Mouse (Mus musculus) heart, adult 2 months (tissue): Measurements from ENCODE around the gene Gm20388. TPM values are rescaled to one million over a fixed set of nuclear protein-coding genes. Genes with fewer than 3 reads are reported as not detected.

Source experiments
- DNase-seq, 2 experiments: peaks; one replicate each; pipeline ENCODE4 v3.0.0; 2021
- H3K27ac ChIP-seq: fragments of 200-600 bp; 2 replicates; pipeline ENCODE4 v1.8.1; 2022
- H3K27me3 ChIP-seq: fragments of 200-500 bp; 2 replicates; pipeline ENCODE4 v1.6.1; 2012; ENCODE audit warnings: mild to moderate bottlenecking, low read length, inconsistent platforms, mixed read lengths; ENCODE audit not compliant: control insufficient read depth, insufficient read depth
- H3K36me3 ChIP-seq: fragments of 200-500 bp; 2 replicates; pipeline ENCODE4 v1.6.1; 2012; ENCODE audit warnings: low read length, inconsistent platforms; ENCODE audit not compliant: control insufficient read depth, insufficient read depth
- H3K4me1 ChIP-seq: fragments of 200-500 bp; 2 replicates; pipeline ENCODE4 v1.6.1; 2011; ENCODE audit warnings: low read length; ENCODE audit not compliant: control insufficient read depth, insufficient read depth
- H3K4me3 ChIP-seq: fragments of 200-600 bp; 2 replicates; pipeline ENCODE4 v1.8.1; 2022
- H3K79me2 ChIP-seq: fragments of 200-500 bp; replicated peaks from 2 replicates; pipeline ENCODE4 v1.6.1; 2012; ENCODE audit warnings: mild to moderate bottlenecking, inconsistent platforms, low read length, moderate library complexity, mixed read lengths; ENCODE audit not compliant: control insufficient read depth, insufficient read depth
- H3K9ac ChIP-seq: fragments of 200-500 bp; 2 replicates; pipeline ENCODE4 v1.6.1; 2012; ENCODE audit warnings: low read depth, mild to moderate bottlenecking, control low read depth, inconsistent platforms, low read length, mixed read lengths
- CTCF ChIP-seq: fragments of 200-600 bp; IDR thresholded peaks from 2 replicates; pipeline ENCODE4 v1.8.1; 2022; ENCODE audit warnings: antibody characterized with exemption, mild to moderate bottlenecking, moderate library complexity
- EP300 ChIP-seq: fragments of 200-500 bp; IDR thresholded peaks from 2 replicates; pipeline ENCODE4 v1.6.1; 2011; ENCODE audit warnings: low read depth, low read length, control low read depth; ENCODE audit not compliant: insufficient read depth
- POLR2A ChIP-seq: fragments of 200-500 bp; IDR thresholded peaks from 2 replicates; pipeline ENCODE4 v1.6.1; 2011; ENCODE audit warnings: mild to moderate bottlenecking, low read depth, low read length, control low read depth; ENCODE audit not compliant: insufficient read depth
- WGBS: fragments of 180-500 bp; shearing (Covaris S2); methylation state at CpG from one replicate; pipeline ENCODE4 v1.1.7; 2018; 5-methylcytosine and 5-hydroxymethylcytosine counted together
- intact Hi-C: fragments of 180-260 bp; cut with DNase I; formaldehyde crosslinking; loops from one replicate; pipeline ENCODE4 v1.15.1; 2025
- polyA plus RNA-seq: library from polyadenylated mRNA; depleted of rRNA; stranded (reverse); fragments of >200 nt; gene quantifications from 2 replicates; pipeline ENCODE4 v1.2.3, GENCODE M21; 2012
- total RNA-seq, 2 experiments: library from RNA; stranded (reverse); gene quantifications; 2 replicates each; pipeline ENCODE4 v1.2.3; 2021

Gm20388 gene
- total and polyA plus RNA-seq, 3 experiments = 1.8 to 32.3 TPM; not detected in 1

- 43% methylated on average over 8 of the region's 9 CpGs for WGBS
- Histone ChIP-seq H3K27me3 (peaks cover 1% of the 10 kb centered on the region; the same call in 1 of the 2 replicates), H3K36me3 (no peaks in the 10 kb centered on the region), H3K27ac (no peak overlapping the region), H3K4me3 (no peak overlapping the region), H3K4me1 (no peaks in the 10 kb centered on the region), H3K79me2 (no peaks in the 10 kb centered on the region), H3K9ac (no peak overlapping the region)
- TF ChIP-seq POLR2A = no peak
- TF ChIP-seq EP300 = no peak
- TF ChIP-seq CTCF = no peak
- intact Hi-C loops = no loop called here
- no peak for DNase-seq
Measured at GRCm38 (mm10) chr8:120937474-120937873, 1026.8 kb downstream of the Gm20388 start.

GRCm38 (mm10) chr8:120940287-120940686, 1029.6 kb downstream of the Gm20388 start:
- Histone ChIP-seq H3K27me3 (no peaks in the 10 kb centered on the region), H3K79me2 (no peaks in the 10 kb centered on the region), H3K27ac (no peak overlapping the region), H3K4me1 (no peaks in the 10 kb centered on the region), H3K9ac (no peak overlapping the region), H3K36me3 (no peaks in the 10 kb centered on the region), H3K4me3 (no peak overlapping the region)
- TF ChIP-seq POLR2A (no peak), EP300 (no peak), CTCF (no peak)
- no peak for DNase-seq
- intact Hi-C loops = no loop called here
- 58% methylated on average over 12 of the region's 12 CpGs for WGBS

GRCm38 (mm10) chr8:120947240-120947639, 1036.6 kb downstream of the Gm20388 start:
- H3K79me2 ChIP-seq = no peaks in the 10 kb centered on the region
- DNase-seq = peak; percentile 33 to 47

GRCm38 (mm10) chr8:120948050-120948595, 1037.5 kb downstream of the Gm20388 start:
- 59% methylated on average over 4 of the region's 4 CpGs for WGBS
- H3K27me3 ChIP-seq = no peaks in the 10 kb centered on the region; the same call in 1 of the 2 replicates

More at GRCm38 (mm10) chr8:120947240-120947639, 1036.6 kb downstream of the Gm20388 start:
- H3K4me3 ChIP-seq = no peak overlapping the region
- 27% methylated on average over 10 of the region's 10 CpGs for whole genome bisulfite sequencing
- H3K27ac ChIP-seq = peak overlapping the region; percentile 55
- no peak for TF ChIP-seq CTCF
- TF ChIP-seq EP300 = no peak
- TF ChIP-seq POLR2A = no peak
- H3K9ac ChIP-seq = no peak overlapping the region
- peaks cover 9% of the 10 kb centered on the region for H3K4me1 ChIP-seq
- H3K27me3 ChIP-seq = no peaks in the 10 kb centered on the region; the same call in 1 of the 2 replicates
- intact Hi-C loops = no loop called here
- H3K36me3 ChIP-seq = no peaks in the 10 kb centered on the region

GRCm38 (mm10) chr8:120948620-120949491, 1038.2 kb downstream of the Gm20388 start:
- DNase-seq = peak; percentile 9 to 24
- Histone ChIP-seq H3K9ac (peak overlapping the region; percentile 24; the same call in 1 of the 2 replicates), H3K27ac (peak overlapping the region; percentile 36; the same call in 1 of the 2 replicates), H3K79me2 (no peaks in the 10 kb centered on the region), H3K36me3 (no peaks in the 10 kb centered on the region), H3K27me3 (no peaks in the 10 kb centered on the region; the same call in 1 of the 2 replicates), H3K4me1 (peaks cover 9% of the 10 kb centered on the region), H3K4me3 (peak overlapping the region; percentile 28; the same call in 1 of the 2 replicates)
- no peak for TF ChIP-seq CTCF
- no peak for TF ChIP-seq POLR2A
- no peak for TF ChIP-seq EP300
- 27% methylated on average over 25 of the region's 25 CpGs for WGBS
- intact Hi-C loops = no loop called here

More at GRCm38 (mm10) chr8:120948050-120948595, 1037.5 kb downstream of the Gm20388 start:
- peak in 1 of 2 experiments; percentile 24 for DNase-seq
- Histone ChIP-seq H3K27ac (no peak overlapping the region), H3K4me1 (peaks cover 9% of the 10 kb centered on the region), H3K36me3 (no peaks in the 10 kb centered on the region), H3K9ac (no peak overlapping the region), H3K4me3 (no peak overlapping the region), H3K79me2 (no peaks in the 10 kb centered on the region)
- TF ChIP-seq EP300 (0 out of 2 replicates have a peak, but pooled peaks have one; percentile 33), POLR2A (no peak), CTCF (no peak)
- intact Hi-C loops = no loop called here
